Mouse (Mus musculus) left cerebral cortex, adult 8-10 months (tissue): Measurements from ENCODE around the gene Ociad1. TPM values are rescaled to one million over a fixed set of nuclear protein-coding genes. Genes with fewer than 3 reads are reported as not detected.
A peak's percentile ranks its signal among the peaks of the same experiment; 100 is the strongest.
"Not testable (repeated sequence)": the region's sequence is repeated elsewhere in the genome, so short reads cannot be mapped to it uniquely, and the experiment has no call there.

ENCODE experiments used
- DNase-seq, 2 experiments: peaks; one replicate each; pipeline ENCODE4 v3.0.0; 2022; ENCODE audit warnings: low spot score in 2 of 2
- total RNA-seq, 4 experiments: library from RNA; stranded (reverse); gene quantifications; 2 replicates each; pipeline ENCODE4 v1.2.4; 2022

Gene Ociad1
- total RNA-seq, 4 experiments from 2014 or later, result 447 to 503 (median 477) TPM

DNA sequence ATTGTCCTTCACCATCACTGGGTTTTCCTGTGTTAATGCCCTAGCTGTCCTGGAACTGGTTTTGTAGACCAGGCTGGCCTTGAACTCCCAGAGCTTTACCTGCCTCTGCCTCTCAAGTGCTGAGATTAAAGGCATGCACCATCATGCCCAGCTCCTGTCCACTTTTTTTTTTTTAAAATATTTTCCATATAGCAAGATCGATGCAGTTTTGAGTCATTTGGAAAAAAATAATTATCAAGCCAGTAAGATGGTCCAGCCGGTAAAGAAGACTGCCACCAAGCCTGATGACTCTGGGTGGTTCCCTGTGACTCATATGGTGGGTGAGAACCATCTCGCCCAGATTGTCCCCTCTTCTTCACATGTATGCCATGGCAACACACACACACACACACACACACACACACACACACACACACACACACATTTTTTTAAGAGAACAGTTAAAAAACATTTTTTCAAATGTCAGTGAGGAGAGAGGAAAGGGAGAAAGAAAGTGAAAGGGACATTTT is 7.1 kb upstream of the Ociad1 start:
- DNase-seq, result no peak

GRCm38 (mm10) chr5:73286603-73287002 is 6.0 kb upstream of the Ociad1 start:
- no peak for DNase-seq

GRCm38 (mm10) chr5:73289900-73290299 is 2.7 kb upstream of the Ociad1 start:
- no peak for DNase-seq

- DNase-seq, result no peak
These were observed 859 bp downstream of the Ociad1 start for GRCm38 (mm10) chr5:73293458-73293827.

GRCm38 (mm10) chr5:73295016-73295415 is 2.4 kb downstream of the Ociad1 start:
- no peak for DNase-seq

DNA sequence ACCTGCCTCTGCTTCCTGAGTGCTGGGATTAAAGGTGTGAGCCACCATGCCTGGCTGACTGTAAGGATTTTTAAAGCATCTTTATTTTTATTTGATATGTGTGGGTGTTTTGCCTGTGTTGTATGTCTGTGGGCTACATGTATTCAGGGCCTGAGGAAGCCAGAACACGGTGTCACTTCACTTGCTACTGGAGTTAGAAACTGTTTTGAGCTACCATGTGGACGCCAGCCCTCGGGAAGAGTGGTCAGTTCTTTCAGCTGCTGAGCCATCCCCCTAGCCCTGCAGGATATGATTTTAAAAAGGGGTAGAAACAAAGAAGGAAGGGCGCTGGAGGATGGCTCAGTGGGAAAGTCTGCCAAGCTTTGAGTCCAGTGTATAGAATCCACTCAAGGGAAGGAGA is 3.3 kb downstream of the Ociad1 start:
- DNase-seq, result no peak

- no peak for DNase-seq
These were observed 9.2 kb downstream of the Ociad1 start for GRCm38 (mm10) chr5:73301601-73302307.

GRCm38 (mm10) chr5:73304507-73304906 is 11.9 kb downstream of the Ociad1 start:
- DNase-seq, result no peak

- DNase-seq, result no peak
These were observed 13.9 kb downstream of the Ociad1 start for GRCm38 (mm10) chr5:73306486-73306885.

GRCm38 (mm10) chr5:73307297-73307696 is 14.7 kb downstream of the Ociad1 start:
- DNase-seq, result no peak

DNA sequence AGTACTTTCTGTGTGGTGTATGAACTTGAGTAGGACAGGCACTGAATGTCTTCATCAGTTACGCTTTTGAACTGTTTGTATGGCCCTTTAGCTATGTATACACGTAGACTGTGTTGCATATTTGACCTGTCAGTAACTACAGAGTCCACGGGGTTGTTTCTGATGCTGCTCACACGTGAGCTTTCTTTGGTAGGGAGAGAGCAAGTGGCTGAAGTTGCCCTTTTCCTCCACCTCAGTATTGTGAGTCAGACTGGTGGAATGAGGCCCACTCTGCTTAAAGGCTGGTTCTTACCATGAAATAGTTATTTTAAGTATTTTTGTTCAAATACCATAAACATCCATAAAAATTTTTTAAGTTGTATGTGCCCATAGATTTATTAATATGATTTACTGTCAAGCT is 16.9 kb downstream of the Ociad1 start:
- no peak for DNase-seq

GRCm38 (mm10) chr5:73310401-73310800 is 17.8 kb downstream of the Ociad1 start:
- no peak for DNase-seq

DNA sequence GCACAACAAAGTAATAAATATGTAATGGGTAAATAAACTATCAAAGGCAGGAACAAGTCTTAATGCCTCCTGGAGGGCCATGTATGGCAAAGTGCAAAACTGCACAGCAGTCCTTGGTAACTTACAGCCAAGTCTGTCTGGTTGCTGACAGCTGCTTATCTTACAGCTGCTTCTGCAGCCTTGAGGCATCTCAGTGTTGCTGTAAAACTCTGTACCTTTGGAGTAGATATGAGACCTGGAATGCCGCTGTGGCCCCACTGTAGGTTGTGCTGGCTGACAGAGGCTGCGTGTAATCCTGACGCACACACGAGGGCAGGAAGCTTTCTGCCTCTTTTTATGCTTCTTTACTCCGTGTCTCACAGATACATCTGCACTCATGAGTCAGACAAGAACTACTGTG is 18.9 kb downstream of the Ociad1 start:
- DNase-seq, result no peak

DNA sequence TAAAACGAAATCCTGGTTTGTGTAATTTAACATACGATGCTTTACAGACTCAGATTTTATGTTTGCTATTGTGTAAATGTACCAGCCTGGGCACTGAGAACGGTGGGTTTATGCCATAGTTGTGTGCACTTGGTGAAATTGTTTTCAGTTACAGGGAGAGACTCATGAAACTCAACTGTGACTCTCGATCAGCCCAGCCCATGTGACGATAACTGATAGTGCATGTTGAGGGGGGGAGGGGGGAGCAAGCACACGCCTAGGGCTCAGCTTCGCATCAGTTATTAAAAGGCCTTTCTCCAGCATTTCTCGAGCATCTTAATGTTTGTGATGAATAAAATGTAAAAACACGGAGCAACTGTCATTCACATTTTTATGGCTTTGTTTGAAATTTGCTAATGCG is 21.0 kb downstream of the Ociad1 start:
- no peak for DNase-seq

DNA sequence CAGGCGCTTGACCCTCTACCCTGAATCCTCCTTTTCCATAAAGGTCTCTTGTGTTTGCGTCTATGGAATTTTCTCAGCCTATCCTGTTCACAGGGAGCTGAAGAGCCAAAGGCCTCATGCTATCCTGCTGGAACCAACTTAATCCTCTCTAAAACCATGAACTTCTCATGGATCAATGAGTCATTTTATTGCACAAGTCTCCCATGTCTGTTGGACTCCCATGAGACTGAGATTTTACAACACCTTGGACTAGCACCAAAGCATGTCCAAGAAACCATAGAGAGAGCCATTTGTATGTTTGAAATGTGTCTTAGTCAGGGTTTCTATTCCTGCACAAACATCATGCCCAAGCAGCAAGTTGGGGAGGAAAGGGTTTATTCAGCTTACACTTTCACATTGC is 22.1 kb downstream of the Ociad1 start:
- no peak for DNase-seq

GRCm38 (mm10) chr5:73319306-73319705 is 26.7 kb downstream of the Ociad1 start:
- DNase-seq, result no peak

DNA sequence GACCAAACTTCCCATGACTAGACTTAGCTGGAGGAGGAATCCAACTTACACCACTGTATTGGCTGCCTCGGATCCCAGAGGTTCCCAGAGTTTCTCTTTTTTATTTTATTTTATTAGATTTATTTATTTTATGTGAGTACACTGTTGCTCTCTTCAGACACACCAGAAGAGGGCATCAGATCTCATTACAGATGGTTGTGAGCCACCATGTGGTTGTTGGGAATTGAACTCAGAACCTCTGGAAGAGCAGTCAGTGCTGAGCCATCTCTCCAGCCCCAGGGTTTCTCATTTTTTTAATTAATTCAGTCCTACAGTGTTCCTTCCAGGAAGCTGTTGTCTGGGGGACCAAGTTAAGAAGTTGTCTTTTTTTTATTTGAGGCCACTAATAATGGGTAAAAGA is 30.1 kb downstream of the Ociad1 start:
- not testable (repeated sequence) for DNase-seq

GRCm38 (mm10) chr5:73323602-73324001 is 31.0 kb downstream of the Ociad1 start:
- DNase-seq, result no peak

DNA sequence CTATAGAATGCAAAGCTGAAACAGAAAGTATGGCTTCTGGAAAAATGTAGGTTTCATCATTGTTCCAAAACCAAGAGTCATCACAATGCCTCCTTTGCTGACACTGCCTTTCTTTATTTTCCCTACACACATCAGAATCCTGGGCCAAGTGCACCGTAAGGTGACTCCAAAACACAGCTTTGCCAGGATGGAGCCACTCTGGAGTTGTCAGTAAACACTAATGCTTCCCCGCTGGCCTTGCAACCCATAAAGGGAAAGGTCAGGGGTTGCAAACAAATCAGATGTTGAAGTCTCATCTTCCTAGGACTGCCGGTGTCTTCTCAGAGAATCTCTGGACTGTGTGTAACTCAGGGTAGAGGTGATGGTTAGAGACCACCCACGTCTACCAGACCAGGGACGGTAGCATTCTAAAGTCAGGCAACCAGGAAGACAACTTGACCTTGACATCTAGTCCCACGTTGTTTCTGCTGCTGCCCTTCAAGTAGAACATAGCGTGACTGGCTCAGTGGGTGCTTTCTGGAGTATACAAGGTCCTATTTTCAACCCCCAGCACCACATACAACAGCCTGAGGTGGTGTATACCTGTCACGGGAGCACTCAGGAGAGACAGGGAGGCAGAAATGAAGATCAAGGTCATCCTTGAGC is 32.1 kb downstream of the Ociad1 start:
- no peak for DNase-seq

GRCm38 (mm10) chr5:73331002-73331401 is 38.4 kb downstream of the Ociad1 start:
- DNase-seq, result no peak

DNA sequence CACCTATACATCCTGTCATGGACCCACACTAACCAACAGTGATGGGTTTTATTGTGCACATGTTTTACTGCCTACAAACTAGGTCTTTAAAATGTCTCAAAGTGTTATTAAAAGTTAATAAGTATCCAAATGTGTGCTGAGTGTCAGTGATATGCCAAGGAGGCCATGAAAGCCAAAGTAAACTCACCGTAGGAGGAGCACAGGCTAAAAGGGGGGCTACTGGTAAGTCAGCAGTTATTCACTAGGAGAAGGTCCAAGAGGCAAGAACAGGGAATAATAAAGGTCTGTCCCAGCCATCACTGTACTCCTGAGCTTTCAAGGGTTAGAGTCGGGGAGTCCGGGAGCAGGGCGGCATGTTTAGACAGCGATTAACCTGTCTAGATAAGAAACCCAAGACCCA is 43.9 kb downstream of the Ociad1 start:
- no peak for DNase-seq

DNA sequence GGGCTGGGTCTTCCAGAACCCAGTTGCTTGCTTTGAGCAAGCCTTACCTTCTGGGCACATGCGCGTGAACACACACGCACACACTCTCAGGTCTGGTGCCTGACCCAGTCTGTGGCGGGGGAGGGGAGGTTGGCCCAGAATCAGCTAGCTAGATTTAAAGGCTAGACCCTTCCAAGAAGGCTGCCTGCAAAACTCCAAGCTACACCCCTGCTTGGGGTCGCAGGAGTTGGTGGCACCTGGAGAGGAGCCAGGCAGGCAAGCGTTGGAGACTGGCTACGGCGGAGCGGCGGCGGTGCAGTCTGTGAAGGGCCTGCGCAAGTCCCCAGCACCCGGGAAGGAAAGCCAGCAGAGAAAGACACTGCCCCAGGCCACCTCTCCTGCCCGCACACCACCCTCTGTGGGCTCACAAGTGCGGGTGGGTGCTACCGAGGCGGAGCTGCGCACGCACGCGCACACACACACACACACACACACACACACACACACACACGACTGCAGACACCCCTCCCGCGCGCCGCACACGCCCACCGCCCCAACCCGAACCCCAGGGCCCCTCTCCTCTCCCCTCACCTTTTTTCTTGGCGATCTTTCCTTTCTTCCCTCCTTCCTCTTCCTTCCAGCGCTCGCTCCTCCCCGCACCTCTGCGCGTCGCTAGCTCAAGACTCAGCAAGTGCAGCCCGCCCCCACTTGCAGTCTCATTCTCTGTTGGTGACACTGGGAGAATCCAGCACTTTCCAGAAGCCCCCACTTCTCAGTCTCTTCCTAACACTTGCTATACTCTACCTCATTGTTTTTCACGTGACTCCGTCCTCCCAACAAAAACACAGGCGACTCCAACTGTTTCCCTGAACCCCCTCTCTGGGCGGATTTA is 45.6 kb downstream of the Ociad1 start:
- peak; percentile 45 to 71 for DNase-seq
